Mouse (Mus musculus): ENCODE data around the gene Pithd1.

- peak; percentile 61; the same call in 1 of the 3 replicates for TF ChIP-seq GATA1 (IDR thresholded peaks at IDR 0.05; ENCODE audit: borderline replicate concordance, low read length)
- no peak for TF ChIP-seq FLI1 (IDR thresholded peaks at IDR 0.05; ENCODE audit: low read length)
Measured at GRCm38 (mm10) chr4:135985193-135985592, 1.9 kb downstream of the Pithd1 start.
